Comparison of ENCODE assay signal across 7 mouse cellular contexts in genomic region chr10:128923013-128923691, GRCm38 (mm10). TPM values are rescaled to one million over a fixed set of nuclear protein-coding genes. Genes with fewer than 3 reads are reported as not detected.
A peak's percentile ranks its signal among the peaks of the same experiment; 100 is the strongest.
DNase-seq lines count a peak whose midpoint lies in the region; ATAC-seq lines count a peak whose summit lies in the region.

No protein-coding gene starts in this region.

- peak overlapping the region; percentile 79 for H3K4me3 ChIP-seq in embryonic facial prominence, embryonic 12.5 days
- H3K4me3 ChIP-seq in limb, embryonic 11.5 days (ENCODE audit: low read depth, low read length): peak overlapping the region; percentile 83
- H3K4me3 ChIP-seq in midbrain, embryonic 14.5 days (replicated peaks; ENCODE audit: low read depth, low read length): peak overlapping the region; percentile 82

- peak; percentile 86 for ATAC-seq in embryonic facial prominence, embryonic 12.5 days (ENCODE audit: insufficient number of reproducible peaks, insufficient read depth, low FRiP score, low TSS enrichment)
- peak; percentile 83 for ATAC-seq in limb, embryonic 11.5 days (ENCODE audit: insufficient number of reproducible peaks, low FRiP score, low TSS enrichment, low read depth)
- peak; percentile 95 for ATAC-seq in midbrain, embryonic 14.5 days (ENCODE audit: low FRiP score, low TSS enrichment)

- peaks cover 35% of the 10 kb centered on the region for H3K4me1 ChIP-seq in embryonic facial prominence, embryonic 12.5 days
- H3K4me1 ChIP-seq in limb, embryonic 11.5 days (ENCODE audit: control insufficient read depth, insufficient read depth, low read length): peaks cover 21% of the 10 kb centered on the region
- H3K4me1 ChIP-seq in midbrain, embryonic 14.5 days (ENCODE audit: control insufficient read depth, insufficient read depth, low read length): peaks cover 15% of the 10 kb centered on the region

- peak; percentile 98 for DNase-seq in adrenal gland, postnatal 25 days
- peak; percentile 100 for DNase-seq in heart, adult 11 months
- DNase-seq in kidney, adult 18-20 months: peak; percentile 96
- DNase-seq in limb, embryonic 11.5 days (ENCODE audit: low spot score): peak; percentile 92
- DNase-seq in midbrain, embryonic 14.5 days: peak; percentile 94
- peak; percentile 85 to 91 for DNase-seq in spleen, adult 18-20 months

- H3K27me3 ChIP-seq in embryonic facial prominence, embryonic 12.5 days: peaks cover 9% of the 10 kb centered on the region; the same call in 1 of the 2 replicates
- no peaks in the 10 kb centered on the region; the same call in 1 of the 2 replicates for H3K27me3 ChIP-seq in limb, embryonic 11.5 days (ENCODE audit: control insufficient read depth, insufficient read depth, low read length)
- H3K27me3 ChIP-seq in midbrain, embryonic 14.5 days (ENCODE audit: control insufficient read depth, insufficient read depth, low read length): no peaks in the 10 kb centered on the region

- peak overlapping the region; percentile 77 for H3K27ac ChIP-seq in embryonic facial prominence, embryonic 12.5 days
- H3K27ac ChIP-seq in limb, embryonic 11.5 days (replicated peaks; ENCODE audit: low read depth, low read length): peak overlapping the region; percentile 70; the same call in 1 of the 2 replicates
- peak overlapping the region; percentile 94 for H3K27ac ChIP-seq in midbrain, embryonic 14.5 days (replicated peaks; ENCODE audit: low read depth, low read length)

- peak overlapping the region; percentile 57 for H3K4me2 ChIP-seq in embryonic facial prominence, embryonic 12.5 days (replicated peaks)
- H3K4me2 ChIP-seq in limb, embryonic 11.5 days (ENCODE audit: low read depth, severe bottlenecking): peak overlapping the region; percentile 72
- peak overlapping the region; percentile 69 for H3K4me2 ChIP-seq in midbrain, embryonic 14.5 days (ENCODE audit: low read length)

- H3K9ac ChIP-seq in embryonic facial prominence, embryonic 12.5 days: peak overlapping the region; percentile 71
- H3K9ac ChIP-seq in limb, embryonic 11.5 days (ENCODE audit: low read length): peak overlapping the region; percentile 74
- peak overlapping the region; percentile 85 for H3K9ac ChIP-seq in midbrain, embryonic 14.5 days (replicated peaks; ENCODE audit: low read length)

- peaks cover 5% of the 10 kb centered on the region for H3K36me3 ChIP-seq in embryonic facial prominence, embryonic 12.5 days
- no peaks in the 10 kb centered on the region for H3K36me3 ChIP-seq in limb, embryonic 11.5 days (ENCODE audit: control insufficient read depth, insufficient read depth, low read length)
- H3K36me3 ChIP-seq in midbrain, embryonic 14.5 days (ENCODE audit: control insufficient read depth, insufficient read depth, low read length): 0 out of 2 replicates have a peak, but pooled peaks cover 2% of the 10 kb centered on the region

- H3K9me3 ChIP-seq in embryonic facial prominence, embryonic 12.5 days: no peaks in the 10 kb centered on the region
- no peaks in the 10 kb centered on the region for H3K9me3 ChIP-seq in limb, embryonic 11.5 days (ENCODE audit: control insufficient read depth, low read length)
- H3K9me3 ChIP-seq in midbrain, embryonic 14.5 days (ENCODE audit: control insufficient read depth, low read length): no peaks in the 10 kb centered on the region

- under 1% methylated on average over 42 of the region's 42 CpGs for WGBS in embryonic facial prominence, embryonic 12.5 days
- under 1% methylated on average over 42 of the region's 42 CpGs for WGBS in limb, embryonic 11.5 days
- WGBS in midbrain, embryonic 14.5 days: under 1% methylated on average over 42 of the region's 42 CpGs

RNA-seq across cellular contexts. Expression of gene Rdh5, which starts 0.5 kb away (rescaled TPM):
- total RNA-seq in adrenal gland, postnatal 25 days (2021): 7.7 and 15.9 TPM in 2 replicates
- 14.2 and 14.7 TPM in 2 replicates for polyA plus RNA-seq in embryonic facial prominence, embryonic 12.5 days (2016; fragmentation: Nextera tagmentation; extraction: Ambion mirVana)
- polyA plus RNA-seq in limb, embryonic 11.5 days (2014; fragmentation: Nextera tagmentation; extraction: Ambion mirVana): 7.7 and 7.8 TPM in 2 replicates
- polyA plus RNA-seq in midbrain, embryonic 14.5 days (2014; fragmentation: Nextera tagmentation; extraction: Ambion mirVana): 11.6 and 15.2 TPM in 2 replicates

RNA-seq across cellular contexts. Expression of gene Bloc1s1, which starts 0.7 kb away (rescaled TPM):
- 189 and 195 TPM in 2 replicates for total RNA-seq in adrenal gland, postnatal 25 days (2021)
- 210 and 215 TPM in 2 replicates for polyA plus RNA-seq in embryonic facial prominence, embryonic 12.5 days (2016; fragmentation: Nextera tagmentation; extraction: Ambion mirVana)
- polyA plus RNA-seq in limb, embryonic 11.5 days (2014; fragmentation: Nextera tagmentation; extraction: Ambion mirVana): 203 and 211 TPM in 2 replicates
- polyA plus RNA-seq in midbrain, embryonic 14.5 days (2014; fragmentation: Nextera tagmentation; extraction: Ambion mirVana): 249 and 282 TPM in 2 replicates

RNA-seq across cellular contexts. Expression of gene Itga7, which starts 10.5 kb away (rescaled TPM):
- 9.6 and 10.2 TPM in 2 replicates for total RNA-seq in adrenal gland, postnatal 25 days (2021)
- polyA plus RNA-seq in embryonic facial prominence, embryonic 12.5 days (2016; fragmentation: Nextera tagmentation; extraction: Ambion mirVana): 5.2 TPM in 2 replicates
- polyA plus RNA-seq in limb, embryonic 11.5 days (2014; fragmentation: Nextera tagmentation; extraction: Ambion mirVana): 0.10 and 0.12 TPM in 2 replicates
- polyA plus RNA-seq in midbrain, embryonic 14.5 days (2014; fragmentation: Nextera tagmentation; extraction: Ambion mirVana): 3.4 and 4.9 TPM in 2 replicates

RNA-seq across cellular contexts. Expression of gene Cd63, which starts 22.4 kb away (rescaled TPM):
- total RNA-seq in adrenal gland, postnatal 25 days (2021): 238 and 302 TPM in 2 replicates
- 459 and 465 TPM in 2 replicates for polyA plus RNA-seq in embryonic facial prominence, embryonic 12.5 days (2016; fragmentation: Nextera tagmentation; extraction: Ambion mirVana)
- polyA plus RNA-seq in limb, embryonic 11.5 days (2014; fragmentation: Nextera tagmentation; extraction: Ambion mirVana): 425 and 427 TPM in 2 replicates
- polyA plus RNA-seq in midbrain, embryonic 14.5 days (2014; fragmentation: Nextera tagmentation; extraction: Ambion mirVana): 120 and 138 TPM in 2 replicates

RNA-seq across cellular contexts. Expression of gene Gdf11, which starts 31.6 kb away (rescaled TPM):
- total RNA-seq in adrenal gland, postnatal 25 days (2021): 1.5 and 1.9 TPM in 2 replicates
- 10.8 and 11.9 TPM in 2 replicates for polyA plus RNA-seq in embryonic facial prominence, embryonic 12.5 days (2016; fragmentation: Nextera tagmentation; extraction: Ambion mirVana)
- polyA plus RNA-seq in limb, embryonic 11.5 days (2014; fragmentation: Nextera tagmentation; extraction: Ambion mirVana): 17.5 and 18.1 TPM in 2 replicates
- 7.9 and 9.6 TPM in 2 replicates for polyA plus RNA-seq in midbrain, embryonic 14.5 days (2014; fragmentation: Nextera tagmentation; extraction: Ambion mirVana)

Comparison
In these comparisons a context has a peak if more than half of its experiments do, and no peak if none do; other contexts are left out.
1. Peak in every context shown above with its lines: DNase-seq, ATAC-seq, H3K4me3 ChIP-seq and H3K27ac ChIP-seq.